Mouse (Mus musculus): ENCODE measurements around the gene Tctex1d4.

The Tctex1d4 gene

GRCm38 (mm10) chr4:117136034-117136433 lies 9.4 kb downstream of the Tctex1d4 start:
- in situ Hi-C loops (cut with MboI, MseI) = loop anchor here (25.0 kb wide), 1 partner anchor 1299 kb away; the partner anchor contains the start of genes Mknk1 and Mob3c

- in situ Hi-C loops (cut with MboI, MseI) = loop anchor here (25.0 kb wide), 1 partner anchor 1301 kb away; the partner anchor contains the start of genes Mknk1 and Mob3c
Observed at GRCm38 (mm10) chr4:117138295-117139216, 12.0 kb downstream of the Tctex1d4 start.

GRCm38 (mm10) chr4:117139217-117139612 lies 12.6 kb downstream of the Tctex1d4 start:
- in situ Hi-C loops (cut with MboI, MseI) = loop anchor here (25.0 kb wide), 1 partner anchor 1302 kb away; the partner anchor contains the start of genes Mknk1 and Mob3c

GRCm38 (mm10) chr4:117140613-117141012 lies 14.0 kb downstream of the Tctex1d4 start:
- in situ Hi-C loops (cut with MboI, MseI) = loop anchor here (5.0 to 25.0 kb wide), 3 partner anchors 108 to 1303 kb away; partner anchors contain the start of genes Hpdl, Mknk1 and Mob3c

- in situ Hi-C loops (cut with MboI, MseI) = loop anchor here (5.0 to 25.0 kb wide), 3 partner anchors 111 to 1306 kb away; partner anchors contain the start of genes Hpdl, Mknk1 and Mob3c
Observed at GRCm38 (mm10) chr4:117143023-117143422, 16.4 kb downstream of the Tctex1d4 start.

GRCm38 (mm10) chr4:117145248-117145647 lies 18.7 kb downstream of the Tctex1d4 start:
- in situ Hi-C loops (cut with MboI, MseI) = loop anchor here (25.0 kb wide), 1 partner anchor 1308 kb away; the partner anchor contains the start of genes Mknk1 and Mob3c

- in situ Hi-C loops (cut with MboI, MseI) = loop anchor here (25.0 kb wide), 1 partner anchor 1309 kb away; the partner anchor contains the start of genes Mknk1 and Mob3c
Observed at GRCm38 (mm10) chr4:117146176-117146575, 19.6 kb downstream of the Tctex1d4 start.

GRCm38 (mm10) chr4:117148047-117148713 lies 21.6 kb downstream of the Tctex1d4 start:
- in situ Hi-C loops (cut with MboI, MseI) = loop anchor here (25.0 kb wide), 1 partner anchor 1311 kb away; the partner anchor contains the start of genes Mknk1 and Mob3c

GRCm38 (mm10) chr4:117148815-117149214 lies 22.2 kb downstream of the Tctex1d4 start:
- in situ Hi-C loops (cut with MboI, MseI) = loop anchor here (25.0 kb wide), 1 partner anchor 1312 kb away; the partner anchor contains the start of genes Mknk1 and Mob3c

GRCm38 (mm10) chr4:117149291-117150211 lies 23.0 kb downstream of the Tctex1d4 start:
- in situ Hi-C loops (cut with MboI, MseI) = loop anchor here (25.0 kb wide), 1 partner anchor 1312 kb away; the partner anchor contains the start of genes Mknk1 and Mob3c

GRCm38 (mm10) chr4:117150212-117150733 lies 23.7 kb downstream of the Tctex1d4 start:
- in situ Hi-C loops (cut with MboI, MseI) = no loop called here

- in situ Hi-C loops (cut with MboI, MseI) = no loop called here
Observed at GRCm38 (mm10) chr4:117151416-117151815, 24.8 kb downstream of the Tctex1d4 start.

- in situ Hi-C loops (cut with MboI, MseI) = no loop called here
Observed at GRCm38 (mm10) chr4:117152714-117153113, 26.1 kb downstream of the Tctex1d4 start.

GRCm38 (mm10) chr4:117155020-117155791 lies 28.6 kb downstream of the Tctex1d4 start:
- in situ Hi-C loops (cut with MboI, MseI) = no loop called here

GRCm38 (mm10) chr4:117155792-117156355 lies 29.3 kb downstream of the Tctex1d4 start, which contains the start of gene Rps8:
Rps8 (minus strand) TSS chr4:117156243.
- in situ Hi-C loops (cut with MboI, MseI) = no loop called here

GRCm38 (mm10) chr4:117156372-117156771 lies 29.8 kb downstream of the Tctex1d4 start:
- in situ Hi-C loops (cut with MboI, MseI) = no loop called here

GRCm38 (mm10) chr4:117159666-117160065 lies 33.1 kb downstream of the Tctex1d4 start:
- in situ Hi-C loops (cut with MboI, MseI) = no loop called here

- in situ Hi-C loops (cut with MboI, MseI) = no loop called here
Observed at GRCm38 (mm10) chr4:117161183-117161582, 34.6 kb downstream of the Tctex1d4 start.

- in situ Hi-C loops (cut with MboI, MseI) = no loop called here
Observed at GRCm38 (mm10) chr4:117169936-117170335, 43.3 kb downstream of the Tctex1d4 start.
